Mouse (Mus musculus) adrenal gland, postnatal 10 days (tissue): ENCODE results near the gene Cldn7. TPM values are rescaled to one million over a fixed set of nuclear protein-coding genes. Genes with fewer than 3 reads are reported as not detected.
A peak's percentile ranks its signal among the peaks of the same experiment; 100 is the strongest.

Experiments used
- DNase-seq: peaks from one replicate; pipeline ENCODE4 v3.0.0; 2021; ENCODE audit warnings: mixed read lengths
- total RNA-seq, 2 experiments: library from RNA; stranded (reverse); gene quantifications; 2 replicates each; pipeline ENCODE4 v1.2.3; 2021

The Cldn7 gene
- total RNA-seq, 2 experiments from 2014 or later, result 0.70 to 1.2 TPM

DNA sequence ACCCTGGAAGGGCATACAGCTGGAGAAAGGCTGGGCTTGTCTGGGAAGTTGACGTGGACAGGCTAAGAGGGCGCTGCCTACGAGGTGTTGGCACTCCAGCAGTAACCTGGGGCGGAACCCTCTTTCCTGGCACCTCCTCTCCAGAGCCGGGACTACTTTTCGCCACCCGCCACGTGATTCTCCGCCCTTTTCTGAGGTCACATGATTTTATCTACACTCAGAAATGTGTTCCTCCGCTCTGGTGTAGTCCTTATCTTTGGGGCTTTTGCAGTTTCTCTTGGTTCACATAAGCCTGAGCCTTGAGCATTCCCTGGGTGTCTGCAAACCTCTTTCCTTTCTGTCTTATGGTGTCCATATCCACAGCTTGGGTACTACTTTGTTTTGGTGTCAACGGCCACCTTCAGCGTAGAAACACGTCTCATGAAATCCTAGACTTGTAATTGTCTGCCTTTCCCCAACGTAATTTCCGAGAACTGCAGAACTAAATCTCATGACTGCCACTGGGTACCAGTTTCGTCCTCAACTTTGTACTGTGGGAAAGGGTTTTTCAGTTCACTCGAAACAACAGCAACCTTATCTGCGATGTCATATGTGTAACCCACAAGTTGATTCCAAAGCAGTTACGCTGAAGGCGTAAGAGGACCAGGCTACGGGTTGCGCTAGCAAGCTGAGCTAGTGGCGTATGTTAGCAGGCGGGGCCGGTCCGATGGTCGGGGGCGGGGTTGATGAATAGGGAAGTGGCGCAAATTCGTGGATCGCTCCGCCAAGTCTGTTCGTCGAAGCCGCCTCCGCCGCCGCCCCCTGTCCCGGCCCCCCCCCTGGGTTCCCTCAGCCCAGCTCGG lies 26.5 kb downstream of the Cldn7 start, which contains the start of gene Gabarap:
Gene Gabarap, plus strand, starts transcription at position 294 of the 842 bp plus-strand sequence.
- DNase-seq, result peak; percentile 97

DNA sequence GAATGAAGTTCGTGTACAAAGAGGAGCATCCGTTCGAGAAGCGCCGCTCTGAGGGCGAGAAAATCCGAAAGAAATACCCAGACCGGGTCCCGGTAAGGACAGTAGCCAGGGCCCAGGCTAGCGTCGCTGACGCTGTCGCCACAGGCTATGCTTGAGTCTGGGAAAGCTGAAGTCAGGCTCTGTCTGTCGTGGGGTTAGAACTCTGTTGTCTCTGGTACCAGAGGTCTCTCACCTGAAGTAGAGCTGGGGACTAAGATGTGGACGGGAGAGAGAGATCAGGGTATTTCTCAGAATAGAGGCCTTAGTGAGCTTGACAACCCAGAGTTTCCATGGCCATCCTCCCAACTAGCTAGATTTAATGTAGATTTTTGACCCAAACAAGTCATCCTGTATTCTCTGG lies 27.1 kb downstream of the Cldn7 start:
- DNase-seq, result no peak

DNA sequence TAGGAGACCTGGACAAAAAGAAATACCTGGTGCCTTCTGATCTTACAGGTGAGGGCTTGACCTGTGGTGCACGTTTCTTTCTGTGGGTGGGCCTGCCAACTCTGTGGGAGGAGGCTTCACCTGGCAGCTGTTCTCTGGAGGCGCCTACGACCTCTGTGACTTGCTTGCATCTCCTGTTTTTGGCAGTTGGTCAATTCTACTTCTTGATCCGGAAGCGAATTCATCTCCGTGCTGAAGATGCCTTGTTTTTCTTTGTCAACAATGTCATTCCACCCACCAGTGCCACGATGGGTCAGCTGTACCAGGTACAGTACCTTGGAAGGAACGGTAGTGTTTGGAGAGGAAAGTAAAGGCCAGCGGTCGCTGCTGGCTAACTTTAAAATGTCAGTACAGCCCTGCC lies 27.8 kb downstream of the Cldn7 start:
- no peak for DNase-seq

DNA sequence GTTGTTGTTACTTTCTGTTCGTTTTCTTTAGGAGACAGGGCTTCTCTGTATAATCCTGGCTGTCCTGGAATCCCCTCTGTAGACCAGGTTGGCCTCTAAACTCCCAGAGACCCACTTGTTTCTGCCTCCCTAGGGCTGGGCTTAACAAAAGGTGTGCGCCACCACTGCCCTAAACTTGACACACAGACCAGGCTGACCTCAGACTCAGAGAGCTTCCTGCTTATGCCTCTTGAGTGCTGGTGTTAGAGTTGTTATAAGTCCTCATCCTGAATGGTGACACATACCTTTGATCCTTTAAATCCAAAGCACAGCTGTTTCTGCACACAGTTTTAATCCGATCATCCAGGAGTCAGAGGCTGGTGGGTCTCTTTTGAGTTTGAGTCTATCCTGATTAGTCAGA lies 28.4 kb downstream of the Cldn7 start:
- no peak for DNase-seq

DNA sequence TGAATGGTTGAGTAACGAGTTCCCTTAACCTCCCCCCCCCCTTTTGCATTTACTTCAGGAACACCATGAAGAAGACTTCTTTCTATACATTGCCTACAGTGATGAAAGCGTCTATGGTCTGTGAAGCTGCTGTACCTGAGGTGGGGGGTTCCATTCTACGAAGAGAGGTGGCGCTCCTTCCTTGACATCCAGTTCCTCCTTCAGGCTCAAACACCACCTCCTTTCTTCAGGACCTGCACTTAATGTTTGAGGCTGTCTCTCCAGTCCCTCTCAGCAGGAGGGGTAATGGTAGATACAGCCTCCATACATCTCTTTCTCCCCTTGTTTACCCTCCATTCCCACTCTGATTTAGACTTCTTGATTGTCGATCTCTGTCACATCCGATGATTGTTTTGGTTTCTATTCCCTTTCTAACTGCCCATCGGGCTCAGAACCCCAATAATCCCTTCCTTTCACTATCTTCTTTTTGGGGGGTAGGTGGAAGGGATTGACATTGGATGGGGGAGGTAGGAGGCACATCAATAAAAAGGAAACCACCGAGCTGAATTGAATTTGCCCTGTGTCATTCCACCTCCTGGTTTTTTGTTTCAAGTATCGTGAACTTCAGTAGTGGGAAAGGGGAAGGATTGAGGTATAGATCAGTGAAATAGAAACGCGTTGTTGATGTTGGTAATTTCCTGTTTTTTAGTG lies 30.0 kb downstream of the Cldn7 start:
- no peak for DNase-seq

DNA sequence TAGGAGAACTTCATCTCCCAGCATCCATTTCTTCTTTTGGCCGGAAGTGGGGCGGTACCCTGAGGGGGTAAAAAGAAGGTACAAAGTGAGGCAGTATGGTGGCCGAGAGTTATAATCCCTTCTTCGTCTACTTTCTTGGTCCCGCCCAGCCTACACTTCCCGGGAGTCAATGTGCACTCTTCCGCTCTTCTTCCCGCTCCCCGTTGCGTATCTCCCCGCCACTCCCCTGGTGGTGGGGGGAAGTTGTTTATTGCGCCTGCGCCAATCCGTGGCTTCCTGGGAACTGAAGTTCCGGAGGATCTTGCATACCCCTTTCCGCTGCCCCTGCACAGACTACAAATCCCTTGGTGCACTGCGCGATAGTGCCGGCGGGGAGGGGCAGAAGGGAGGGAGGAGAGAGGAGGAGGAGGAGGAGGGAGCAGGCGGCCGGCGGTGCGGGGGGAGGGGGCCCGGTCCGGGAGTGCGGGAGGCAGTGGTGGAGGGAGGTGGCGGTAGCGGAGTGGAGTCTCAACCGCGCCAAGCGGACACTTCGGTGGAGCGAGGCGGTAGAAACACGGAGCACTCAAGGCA lies 30.9 kb downstream of the Cldn7 start, which contains the start of gene Phf23:
Gene Phf23, plus strand, starts transcription at position 387 of the 570 bp plus-strand sequence.
- peak; percentile 98 for DNase-seq

DNA sequence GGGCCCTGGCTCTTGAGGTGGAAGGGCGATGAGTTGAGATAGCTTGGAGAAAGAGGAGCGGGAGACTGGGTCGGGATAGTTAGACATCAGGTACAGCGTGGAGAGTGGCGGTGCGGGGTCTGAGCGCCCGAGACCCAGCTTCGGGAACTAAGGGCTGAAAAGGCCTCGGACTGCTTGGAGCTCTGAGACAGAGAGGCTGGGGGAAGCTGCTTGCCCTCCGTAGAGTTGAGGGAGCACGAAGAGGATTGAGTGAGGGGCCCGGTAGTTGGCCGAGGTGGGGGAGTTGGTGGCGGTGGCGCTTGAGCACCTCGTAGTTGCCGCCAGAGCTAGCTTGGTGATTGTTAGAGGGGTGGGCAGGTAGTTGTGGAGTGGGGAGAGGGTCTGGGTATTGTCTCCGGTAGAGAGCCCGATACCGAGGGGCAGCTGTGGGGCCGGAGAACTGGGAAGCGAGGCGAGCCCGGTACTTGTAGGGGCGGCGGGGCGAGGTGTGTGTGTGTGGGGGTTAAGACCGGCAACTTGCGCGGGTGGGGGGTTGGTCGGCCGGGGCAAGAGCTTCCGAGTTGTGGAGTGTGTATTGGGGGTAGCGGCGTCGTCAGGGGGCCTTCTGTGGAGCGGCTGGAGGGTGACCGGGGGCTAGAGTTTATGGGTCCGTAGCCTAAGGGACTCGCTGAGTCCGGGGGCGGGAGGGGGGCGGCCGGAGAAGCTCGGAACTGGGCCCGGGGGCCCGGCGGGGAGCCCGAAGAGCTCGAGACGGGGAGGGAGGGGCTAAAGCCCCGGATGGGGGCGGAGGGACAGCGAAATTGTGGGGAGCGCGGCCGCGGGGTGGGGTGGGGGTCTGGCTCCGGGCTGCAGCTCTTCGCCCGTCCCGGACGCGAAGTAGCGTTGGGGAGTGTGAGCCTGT lies 31.8 kb downstream of the Cldn7 start:
- DNase-seq, result peak; percentile 79

DNA sequence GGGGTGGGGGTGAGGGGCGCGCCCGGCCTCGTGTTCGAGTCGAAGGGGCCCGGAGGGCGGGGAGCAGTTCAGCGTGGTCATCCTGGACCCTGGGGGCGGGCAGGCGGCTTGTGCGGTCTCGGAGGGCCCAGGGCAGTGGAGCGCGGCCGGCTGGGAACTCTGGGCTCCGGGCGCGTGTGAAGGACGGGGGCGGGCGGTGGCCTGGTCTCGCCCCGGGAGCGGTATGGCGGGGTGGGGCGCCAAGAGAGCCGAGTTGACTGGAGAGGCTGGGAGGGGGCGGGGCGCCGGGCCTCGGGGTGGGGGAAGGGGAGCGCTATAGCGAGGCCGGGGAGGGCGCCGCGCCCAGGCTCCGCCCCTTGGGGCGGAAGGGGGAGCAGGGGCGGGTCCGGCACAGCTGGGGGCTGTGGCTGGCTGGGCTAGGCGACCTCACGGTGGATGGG lies 32.5 kb downstream of the Cldn7 start:
- DNase-seq, result peak; percentile 95

DNA sequence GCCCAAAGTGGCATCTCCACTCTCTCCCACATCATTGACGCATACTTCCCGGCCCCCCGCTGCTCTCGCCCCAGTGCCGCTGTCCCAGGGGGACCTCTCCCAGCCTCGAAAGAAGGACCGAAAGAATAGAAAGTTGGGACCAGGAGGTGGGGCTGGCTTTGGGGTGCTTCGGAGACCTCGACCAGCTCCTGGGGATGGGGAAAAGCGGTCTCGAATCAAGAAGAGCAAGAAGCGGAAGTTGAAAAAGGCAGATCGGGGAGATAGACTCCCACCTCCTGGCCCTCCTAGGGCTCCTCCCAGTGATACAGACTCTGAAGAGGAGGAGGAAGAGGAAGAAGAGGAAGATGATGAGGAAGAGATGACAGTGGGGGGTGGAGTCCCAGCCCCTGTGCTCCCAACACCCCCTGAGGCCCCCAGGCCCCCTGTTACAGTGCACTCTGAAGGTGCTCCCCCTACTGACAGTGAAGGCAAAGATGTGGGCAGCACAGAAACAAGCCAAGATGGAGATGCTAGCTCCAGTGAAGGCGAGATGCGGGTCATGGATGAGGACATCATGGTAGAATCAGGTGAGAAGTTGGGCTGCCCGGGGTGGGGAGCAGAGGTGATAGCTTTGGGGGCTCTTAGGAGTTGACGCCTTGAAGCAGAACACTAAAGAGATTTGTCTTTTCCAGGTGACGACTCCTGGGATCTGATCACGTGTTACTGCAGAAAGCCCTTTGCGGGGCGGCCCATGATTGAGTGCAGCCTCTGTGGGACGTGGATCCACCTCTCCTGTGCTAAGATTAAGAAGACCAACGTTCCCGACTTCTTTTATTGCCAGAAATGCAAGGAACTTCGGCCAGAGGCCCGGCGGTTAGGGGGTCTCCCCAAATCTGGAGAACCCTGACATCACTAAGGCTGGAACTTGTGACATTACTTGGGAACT lies 34.2 kb downstream of the Cldn7 start:
- no peak for DNase-seq

DNA sequence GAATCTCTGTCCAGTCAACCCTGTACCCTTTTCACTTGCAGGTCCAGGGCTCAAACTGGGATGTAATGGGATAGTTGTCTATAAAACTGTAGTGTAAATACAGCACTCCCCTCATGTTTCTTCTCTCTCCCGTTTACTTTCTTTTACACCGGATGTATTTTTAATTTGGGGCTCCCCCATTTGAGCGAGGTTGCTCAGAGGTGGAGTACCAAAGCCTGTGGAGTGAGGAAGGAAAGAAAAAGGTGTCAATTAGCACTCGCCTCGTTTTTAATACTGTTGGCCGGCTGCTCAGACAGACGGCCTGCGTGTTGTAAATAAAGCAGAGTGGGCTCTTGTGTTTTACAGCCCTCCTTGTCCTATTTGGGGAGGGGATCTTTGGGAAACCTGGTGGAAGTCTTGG lies 35.1 kb downstream of the Cldn7 start:
- no peak for DNase-seq

DNA sequence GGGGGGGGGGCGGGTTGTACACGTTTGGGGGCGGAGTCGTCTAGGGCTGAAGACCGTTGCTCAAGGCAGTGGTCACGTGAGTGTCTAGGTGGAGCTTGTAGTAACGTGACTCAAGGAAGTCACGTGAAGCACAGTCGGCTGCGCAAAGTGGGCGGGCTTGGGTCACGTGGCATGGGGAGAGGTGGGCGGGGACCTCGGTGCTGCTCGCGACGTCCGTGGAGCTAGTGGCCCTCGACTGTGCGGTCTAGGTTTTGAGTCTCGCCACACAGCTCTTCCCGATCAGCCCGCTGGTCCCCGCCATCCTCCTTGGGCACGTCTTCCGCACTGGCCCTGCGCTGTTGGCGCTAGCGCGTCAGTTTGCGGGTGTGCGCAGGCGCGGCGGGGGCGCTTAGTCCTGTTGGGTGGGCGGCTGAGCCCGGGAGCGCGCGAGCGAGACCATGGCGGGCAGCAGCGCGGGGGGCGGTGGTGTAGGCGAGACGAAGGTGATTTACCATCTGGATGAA lies 35.9 kb downstream of the Cldn7 start, which contains the start of gene Dvl2:
Gene Dvl2, plus strand, starts transcription at position 200 of the 503 bp plus-strand sequence.
- peak; percentile 95 for DNase-seq

DNA sequence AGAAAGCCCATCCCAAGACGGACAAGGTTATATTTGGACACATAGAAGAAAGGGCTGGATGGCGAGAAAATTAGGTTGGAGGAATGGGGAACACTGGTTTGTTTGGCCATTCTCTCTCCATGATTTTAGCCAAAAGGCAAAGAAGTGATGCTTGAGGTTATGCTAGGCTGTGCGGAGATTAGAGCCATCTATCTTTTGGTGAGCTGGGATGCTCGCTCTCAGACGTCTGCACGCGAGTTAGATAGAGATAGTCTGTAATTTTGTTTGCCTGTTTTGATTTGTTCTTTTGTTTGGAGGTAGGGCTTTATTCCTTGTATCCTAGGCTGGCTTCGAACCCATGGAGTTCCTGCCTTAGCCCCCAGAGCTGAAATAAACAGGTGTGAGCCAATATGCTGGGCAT lies 36.6 kb downstream of the Cldn7 start:
- no peak for DNase-seq

DNA sequence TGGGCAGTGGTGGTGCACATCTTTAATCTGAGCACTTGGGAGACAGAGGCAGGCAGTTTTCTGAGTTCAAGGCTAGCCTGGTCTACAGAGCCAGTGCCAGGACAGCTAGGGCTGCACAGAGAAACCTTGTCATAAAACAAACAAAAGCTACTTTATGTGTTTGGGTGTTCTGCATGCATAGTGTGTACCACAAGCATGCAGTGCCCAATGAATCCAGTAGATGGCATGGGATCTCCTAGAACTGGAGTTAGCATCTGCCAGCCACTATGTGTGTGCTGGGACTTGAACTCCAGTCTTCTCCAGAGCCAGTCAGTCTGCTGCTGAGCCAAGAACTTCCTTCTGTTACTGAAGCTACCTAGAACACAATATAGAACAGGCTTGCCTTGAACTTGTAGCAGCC lies 37.3 kb downstream of the Cldn7 start:
- DNase-seq, result peak; percentile 63

DNA sequence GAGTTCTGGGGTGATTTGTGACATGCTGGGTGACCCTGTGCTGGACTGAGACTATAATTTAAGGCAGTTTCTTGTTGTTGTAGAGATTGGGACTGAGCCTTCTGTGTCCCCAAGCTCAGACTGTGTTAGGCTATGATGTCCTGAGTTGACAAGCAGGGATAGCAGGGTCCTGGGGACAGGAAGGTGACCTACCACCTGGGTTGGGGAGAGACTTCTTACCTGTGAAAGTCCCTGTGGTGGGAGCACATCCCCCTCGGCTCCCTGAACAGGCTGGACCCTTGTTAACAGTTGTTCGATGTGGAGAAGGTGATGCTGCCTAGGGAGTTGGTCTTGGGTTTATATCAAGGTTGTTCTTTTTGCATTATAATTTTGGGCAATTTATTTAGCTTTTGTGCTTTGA lies 37.9 kb downstream of the Cldn7 start:
- DNase-seq, result no peak

DNA sequence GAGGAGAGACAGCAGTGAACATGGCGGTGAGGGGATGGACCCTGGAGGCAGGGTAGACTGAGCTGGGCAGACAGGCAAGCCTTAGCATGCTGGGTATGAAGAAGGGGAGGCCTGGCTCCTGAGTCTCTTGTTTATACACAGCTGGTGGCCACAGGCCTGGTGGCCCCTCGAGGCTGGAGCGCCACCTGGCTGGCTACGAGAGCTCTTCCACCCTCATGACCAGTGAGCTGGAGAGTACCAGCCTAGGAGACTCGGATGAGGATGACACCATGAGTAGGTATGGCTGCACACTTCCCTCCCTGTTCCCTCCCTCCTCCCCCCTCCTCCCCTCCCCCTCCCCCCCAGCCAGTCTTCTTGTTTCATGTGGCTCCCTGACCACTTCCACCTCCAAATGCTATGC lies 40.9 kb downstream of the Cldn7 start:
- no peak for DNase-seq

DNA sequence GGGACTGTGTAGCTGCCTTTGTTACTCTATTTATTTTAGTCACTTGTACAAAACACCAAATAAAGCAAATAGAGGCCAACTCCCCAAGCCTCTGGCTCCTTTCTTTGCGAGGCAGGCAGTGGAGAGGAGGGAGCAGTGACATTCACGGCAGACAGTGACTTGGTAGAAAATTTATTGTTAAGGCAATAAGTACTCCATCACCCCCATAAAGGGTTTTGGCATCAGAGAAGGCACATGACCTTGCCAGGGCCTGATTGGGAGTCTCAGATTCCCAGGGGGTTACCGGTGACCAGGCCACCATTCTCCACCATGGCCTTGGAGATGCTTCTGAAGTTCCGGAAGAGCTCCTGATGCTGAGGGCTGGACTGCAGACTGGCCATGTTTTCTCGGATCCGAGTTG lies 45.5 kb downstream of the Cldn7 start:
- no peak for DNase-seq

DNA sequence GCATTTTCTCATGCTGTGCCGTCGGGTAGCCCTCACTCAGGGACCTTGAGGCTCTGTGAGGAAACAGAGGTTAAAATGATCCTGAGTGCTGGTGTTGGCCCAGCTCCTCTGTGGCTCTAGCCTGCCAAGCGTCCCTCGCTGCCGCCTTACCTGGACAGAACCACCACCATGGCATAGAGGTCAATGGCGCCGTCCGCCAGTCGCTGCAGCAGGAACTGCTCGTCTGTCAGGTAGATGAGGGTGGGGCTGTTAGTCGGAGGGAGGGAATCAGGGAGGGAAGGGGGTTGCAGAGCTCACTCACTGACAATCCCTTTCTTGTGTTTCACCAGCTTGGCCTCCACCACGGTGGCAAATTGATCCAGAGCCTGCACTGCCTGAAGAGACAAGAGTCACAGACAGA lies 46.0 kb downstream of the Cldn7 start:
- no peak for DNase-seq

DNA sequence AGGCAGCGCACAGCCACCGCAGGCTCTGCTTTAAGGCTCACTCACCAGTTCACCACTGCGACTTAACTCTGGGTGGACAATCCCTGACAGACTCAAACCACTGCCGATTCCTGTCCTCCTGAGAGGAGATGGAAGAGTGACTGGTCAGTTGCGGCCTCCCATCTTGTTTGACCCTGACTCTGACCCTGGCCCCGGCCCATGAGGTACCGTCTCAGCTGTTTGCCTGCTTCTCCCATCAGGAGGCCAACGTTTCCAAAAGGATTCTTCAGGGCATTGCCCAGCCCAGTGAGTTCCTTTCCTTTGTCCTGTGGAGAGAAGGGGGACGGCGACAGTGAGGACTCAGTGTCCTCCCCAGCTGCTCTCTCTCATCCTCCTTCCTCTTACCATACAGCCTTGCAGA lies 46.4 kb downstream of the Cldn7 start:
- DNase-seq, result no peak

DNA sequence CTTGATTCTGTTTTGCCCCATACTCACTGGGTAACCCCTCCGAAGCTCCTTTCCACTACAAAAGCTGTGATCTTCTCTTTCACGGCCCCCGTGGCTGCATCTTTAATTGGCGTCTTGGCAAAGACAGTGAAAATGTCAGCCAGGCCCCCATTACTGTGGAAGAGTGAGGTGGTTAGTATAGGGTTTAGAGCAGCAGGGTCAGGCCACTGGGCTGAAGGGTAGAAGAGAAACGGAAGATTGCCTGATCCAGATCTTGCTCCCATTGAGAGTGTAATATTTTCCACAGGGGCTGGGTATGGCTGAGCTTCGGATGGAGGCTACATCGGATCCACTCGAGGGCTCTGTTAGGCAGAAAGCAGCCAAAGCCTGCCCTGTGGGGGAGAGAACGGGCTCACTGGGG lies 48.4 kb downstream of the Cldn7 start:
- DNase-seq, result no peak

DNA sequence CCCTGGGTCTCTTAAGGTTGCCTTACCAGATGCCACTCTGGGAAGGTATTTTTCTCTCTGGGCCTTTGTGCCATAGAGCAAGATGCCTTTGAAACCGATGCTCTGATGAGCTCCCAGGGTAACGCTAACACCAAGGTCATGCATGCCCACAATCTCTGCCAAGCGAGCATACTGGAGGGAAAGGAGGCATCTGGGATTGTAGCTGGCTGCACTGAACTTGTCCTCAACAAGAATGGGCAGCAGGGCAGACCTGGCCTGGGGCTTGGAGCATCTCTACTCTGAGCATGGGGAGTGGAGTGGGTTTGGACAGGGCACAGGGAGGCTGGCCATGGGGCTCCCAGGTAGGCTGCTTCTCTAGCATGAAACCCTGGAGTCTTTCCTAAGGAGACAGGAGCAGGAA lies 48.8 kb downstream of the Cldn7 start:
- DNase-seq, result no peak

DNA sequence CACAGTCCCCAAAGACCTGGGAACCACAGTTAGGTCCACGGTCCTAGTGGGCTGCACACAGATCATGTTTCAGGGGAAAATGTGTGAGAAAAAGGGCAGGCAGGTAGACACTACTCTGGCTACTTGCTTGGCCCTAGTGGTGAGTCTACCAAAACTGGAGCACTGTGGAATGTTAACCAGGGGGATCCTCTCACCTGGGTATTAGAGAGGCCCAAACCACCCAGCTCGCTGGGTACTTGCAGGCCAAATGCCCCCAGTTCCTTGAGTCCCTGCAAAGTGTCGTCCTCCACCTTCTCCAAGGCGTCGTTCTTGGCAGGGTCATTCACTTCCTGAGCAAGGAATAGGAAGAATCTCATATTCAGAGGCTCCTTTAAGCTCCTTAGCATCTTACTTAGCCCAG lies 49.5 kb downstream of the Cldn7 start:
- DNase-seq, result no peak
